Mouse (Mus musculus) CH12.LX (cell line): ENCODE measurements around the gene Hsd17b14. TPM values are rescaled to one million over a fixed set of nuclear protein-coding genes. Genes with fewer than 3 reads are reported as not detected.

ENCODE experiments used
- DNase-seq: peaks from one replicate; pipeline ENCODE4 v3.0.0-alpha.2; 2013; ENCODE audit errors: extremely low read depth
- H3K27ac ChIP-seq: 2 replicates; pipeline ENCODE4 v1.5.1; 2012; ENCODE audit warnings: low read depth, mild to moderate bottlenecking, control low read depth, moderate library complexity; ENCODE audit not compliant: insufficient read depth
- H3K27me3 ChIP-seq: replicated peaks from 2 replicates; pipeline ENCODE3; 2012; ENCODE audit warnings: inconsistent platforms
- H3K36me3 ChIP-seq, 2 experiments: replicated peaks in 1 of 2; 2 replicates each; pipeline versions ENCODE3 to v1.6.1; 2012; ENCODE audit warnings: inconsistent platforms in 1 of 2, low read length in 1 of 2, mild to moderate bottlenecking in 1 of 2, mixed read lengths in 1 of 2, moderate library complexity in 1 of 2; ENCODE audit not compliant: control insufficient read depth in 1 of 2, insufficient read depth in 1 of 2
- H3K4me1 ChIP-seq, 2 experiments: 2 replicates each; pipeline ENCODE4 v1.6.1; 2012; ENCODE audit warnings: inconsistent platforms in 1 of 2, moderate library complexity in 1 of 2; ENCODE audit not compliant: insufficient read depth in 2 of 2, control insufficient read depth in 1 of 2
- H3K4me2 ChIP-seq: 2 replicates; pipeline ENCODE4 v1.6.1; 2012; ENCODE audit warnings: low read depth, mild to moderate bottlenecking, control low read depth; ENCODE audit not compliant: poor library complexity, insufficient read depth, severe bottlenecking
- H3K4me3 ChIP-seq, 3 experiments: fragments of 150-350 bp in 1 of 3; sonication (generic) in 1 of 3; replicated peaks in 1 of 3; 2 replicates each; pipeline versions ENCODE3 to v1.5.1; 2011 to 2012; ENCODE audit warnings: low read depth in 2 of 3, low read length in 2 of 3, mild to moderate bottlenecking in 2 of 3, moderate library complexity in 2 of 3, control low read depth in 1 of 3, improper control_type of control experiment in 1 of 3, inconsistent platforms in 1 of 3, mixed read lengths in 1 of 3; ENCODE audit not compliant: poor library complexity in 1 of 3
- H3K79me2 ChIP-seq: replicated peaks from 2 replicates; pipeline ENCODE4 v1.6.1; 2012; ENCODE audit warnings: mild to moderate bottlenecking, moderate library complexity; ENCODE audit not compliant: control insufficient read depth, poor library complexity, insufficient read depth, severe bottlenecking; ENCODE audit errors: extremely low read depth
- H3K9ac ChIP-seq: 2 replicates; pipeline ENCODE4 v1.6.1; 2012; ENCODE audit warnings: low read depth, mild to moderate bottlenecking, control low read depth, moderate library complexity; ENCODE audit not compliant: insufficient read depth
- H3K9me3 ChIP-seq: replicated peaks from 2 replicates; pipeline ENCODE3; 2012; ENCODE audit warnings: low read length, inconsistent platforms, mixed read lengths
- BHLHE40 ChIP-seq: IDR thresholded peaks from 2 replicates; pipeline ENCODE4 v1.6.1; 2011; ENCODE audit warnings: mild to moderate bottlenecking, low read depth, low read length, improper control_type of control experiment
- CHD1 ChIP-seq: IDR thresholded peaks from 2 replicates; pipeline ENCODE4 v1.6.1; 2012; ENCODE audit warnings: low read depth, low read length, improper control_type of control experiment, inconsistent platforms
- CTCF ChIP-seq, 2 experiments: IDR thresholded peaks in 1 of 2; conservative IDR thresholded peaks in 1 of 2; 2 replicates each; pipeline ENCODE4 v1.5.1; 2011 to 2012; ENCODE audit warnings: low read depth in 2 of 2, low read length in 2 of 2, improper control_type of control experiment in 1 of 2, inconsistent platforms in 1 of 2, mild to moderate bottlenecking in 1 of 2, moderate library complexity in 1 of 2
- E2F4 ChIP-seq: IDR thresholded peaks from 2 replicates; pipeline ENCODE4 v1.6.1; 2011; ENCODE audit warnings: low read depth, low read length, improper control_type of control experiment; ENCODE audit not compliant: insufficient replicate concordance
- ELF1 ChIP-seq: IDR thresholded peaks from 2 replicates; pipeline ENCODE4 v1.6.1; 2014; ENCODE audit warnings: low read depth, mild to moderate bottlenecking, inconsistent platforms, low read length, improper control_type of control experiment
- EP300 ChIP-seq: IDR thresholded peaks from 2 replicates; pipeline ENCODE4 v1.6.1; 2011; ENCODE audit warnings: low read length, improper control_type of control experiment
- HCFC1 ChIP-seq: IDR thresholded peaks from 2 replicates; pipeline ENCODE4 v1.6.1; 2012; ENCODE audit warnings: low read depth, mild to moderate bottlenecking, inconsistent platforms, low read length, improper control_type of control experiment
- IRF4 ChIP-seq: IDR thresholded peaks from 2 replicates; pipeline ENCODE4 v1.6.1; 2014; ENCODE audit warnings: low read depth, mild to moderate bottlenecking, inconsistent platforms, low read length, improper control_type of control experiment
- JUN ChIP-seq: IDR thresholded peaks from 2 replicates; pipeline ENCODE4 v1.6.1; 2011; ENCODE audit warnings: low read depth, mild to moderate bottlenecking, low read length, improper control_type of control experiment, moderate library complexity; ENCODE audit not compliant: insufficient read depth
- JUND ChIP-seq: conservative IDR thresholded peaks from 2 replicates; pipeline ENCODE4 v1.6.1; 2011; ENCODE audit warnings: low read depth, low read length, improper control_type of control experiment
- KAT2A ChIP-seq: IDR thresholded peaks from 2 replicates; pipeline ENCODE4 v1.6.1; 2012; ENCODE audit warnings: low read length, improper control_type of control experiment, inconsistent platforms; ENCODE audit not compliant: insufficient replicate concordance
- MAFK ChIP-seq: IDR thresholded peaks from 2 replicates; pipeline ENCODE4 v1.6.1; 2011; ENCODE audit warnings: low read length, improper control_type of control experiment; ENCODE audit not compliant: insufficient replicate concordance
- MEF2A ChIP-seq: IDR thresholded peaks from 2 replicates; pipeline ENCODE4 v1.6.1; 2014; ENCODE audit warnings: low read depth, mild to moderate bottlenecking, inconsistent platforms, low read length, improper control_type of control experiment, borderline replicate concordance
- MXI1 ChIP-seq: IDR thresholded peaks from 2 replicates; pipeline ENCODE4 v1.6.1; 2011; ENCODE audit warnings: mild to moderate bottlenecking, low read depth, low read length, improper control_type of control experiment
- MYC ChIP-seq: IDR thresholded peaks from 2 replicates; pipeline ENCODE4 v1.6.1; 2011; ENCODE audit warnings: low read depth, mild to moderate bottlenecking, improper control_type of control experiment, low read length
- NELFE ChIP-seq: IDR thresholded peaks from 2 replicates; pipeline ENCODE4 v1.6.1; 2011; ENCODE audit warnings: low read depth, low read length, improper control_type of control experiment
- NRF1 ChIP-seq: IDR thresholded peaks from 2 replicates; pipeline ENCODE4 v1.6.1; 2014; ENCODE audit warnings: low read depth, mild to moderate bottlenecking, inconsistent platforms, low read length, improper control_type of control experiment, moderate library complexity
- PAX5 ChIP-seq: IDR thresholded peaks from 2 replicates; pipeline ENCODE4 v1.6.1; 2012; ENCODE audit warnings: low read length, inconsistent platforms, mixed read lengths
- POLR2A ChIP-seq: IDR thresholded peaks from 2 replicates; pipeline ENCODE4 v1.6.1; 2011; ENCODE audit warnings: low read depth, mild to moderate bottlenecking, improper control_type of control experiment, low read length
- POLR2AphosphoS2 ChIP-seq: IDR thresholded peaks from 2 replicates; pipeline ENCODE4 v1.6.1; 2011; ENCODE audit warnings: low read depth, low read length, improper control_type of control experiment
- RAD21 ChIP-seq: IDR thresholded peaks from 2 replicates; pipeline ENCODE4 v1.6.1; 2011; ENCODE audit warnings: low read depth, mild to moderate bottlenecking, low read length, improper control_type of control experiment, moderate library complexity
- RCOR1 ChIP-seq: conservative IDR thresholded peaks from 2 replicates; pipeline ENCODE4 v1.6.1; 2012; ENCODE audit warnings: low read depth, mild to moderate bottlenecking, inconsistent platforms, low read length, improper control_type of control experiment
- SIN3A ChIP-seq: IDR thresholded peaks from 2 replicates; pipeline ENCODE4 v1.6.1; 2012; ENCODE audit warnings: low read length, improper control_type of control experiment, inconsistent platforms
- SMC3 ChIP-seq: IDR thresholded peaks from 2 replicates; pipeline ENCODE4 v1.6.1; 2011; ENCODE audit warnings: low read depth, low read length, improper control_type of control experiment
- TBP ChIP-seq: conservative IDR thresholded peaks from 2 replicates; pipeline ENCODE4 v1.6.1; 2011; ENCODE audit warnings: low read depth, low read length, improper control_type of control experiment
- USF1 ChIP-seq: IDR thresholded peaks from 2 replicates; pipeline ENCODE4 v1.6.1; 2014; ENCODE audit warnings: low read depth, mild to moderate bottlenecking, inconsistent platforms, low read length, improper control_type of control experiment
- USF2 ChIP-seq: conservative IDR thresholded peaks from 2 replicates; pipeline ENCODE4 v1.6.1; 2011; ENCODE audit warnings: low read depth, low read length, improper control_type of control experiment
- ZC3H11A ChIP-seq: IDR thresholded peaks from 2 replicates; pipeline ENCODE4 v1.6.1; 2012; ENCODE audit warnings: low read depth, mild to moderate bottlenecking, inconsistent platforms, low read length, improper control_type of control experiment
- ZKSCAN1 ChIP-seq: IDR thresholded peaks from 2 replicates; pipeline ENCODE4 v1.6.1; 2012; ENCODE audit warnings: low read depth, inconsistent platforms, low read length, improper control_type of control experiment, borderline replicate concordance
- ZMIZ1 ChIP-seq: IDR thresholded peaks from 2 replicates; pipeline ENCODE4 v1.6.1; 2012; ENCODE audit warnings: low read depth, mild to moderate bottlenecking, inconsistent platforms, low read length, improper control_type of control experiment
- ZNF384 ChIP-seq: IDR thresholded peaks from 2 replicates; pipeline ENCODE4 v1.6.1; 2012; ENCODE audit warnings: low read depth, low read length, improper control_type of control experiment, inconsistent platforms
- dilution Hi-C: fragments of 300-500 bp; cut with MboI; formaldehyde crosslinking; loops from 2 replicates; pipeline ENCODE4 v1.14.3; 2020; ENCODE audit warnings: low sequenced_read_pairs; ENCODE audit not compliant: extremely low pct_unique_long_range_greater_than_20kb, extremely low pct_ligation_motif_present
- in situ Hi-C: fragments of 300-500 bp; cut with MboI; formaldehyde crosslinking; loops from 3 replicates; pipeline ENCODE4 v1.14.3; 2019; ENCODE audit warnings: low sequenced_read_pairs, low pct_ligation_motif_present, low pct_unique_long_range_greater_than_20kb, mixed read lengths
- polyA plus RNA-seq: library from polyadenylated mRNA; unstranded; fragments of >175 nt; gene quantifications from 2 replicates; pipeline ENCODE4 v1.2.1, GENCODE M21; 2012; ENCODE audit warnings: low read depth; ENCODE audit not compliant: insufficient read length
- total RNA-seq, 2 experiments: library from RNA; depleted of rRNA; stranded (reverse); fragments of 300-350 nt in 1 of 2; fragments of >200 nt in 1 of 2; gene quantifications; 2 replicates each; pipeline ENCODE4 v1.2.3; 2012 to 2014

Hsd17b14 gene
- total and polyA plus RNA-seq, 3 experiments, result 2.3 TPM; not detected in 2

DNA sequence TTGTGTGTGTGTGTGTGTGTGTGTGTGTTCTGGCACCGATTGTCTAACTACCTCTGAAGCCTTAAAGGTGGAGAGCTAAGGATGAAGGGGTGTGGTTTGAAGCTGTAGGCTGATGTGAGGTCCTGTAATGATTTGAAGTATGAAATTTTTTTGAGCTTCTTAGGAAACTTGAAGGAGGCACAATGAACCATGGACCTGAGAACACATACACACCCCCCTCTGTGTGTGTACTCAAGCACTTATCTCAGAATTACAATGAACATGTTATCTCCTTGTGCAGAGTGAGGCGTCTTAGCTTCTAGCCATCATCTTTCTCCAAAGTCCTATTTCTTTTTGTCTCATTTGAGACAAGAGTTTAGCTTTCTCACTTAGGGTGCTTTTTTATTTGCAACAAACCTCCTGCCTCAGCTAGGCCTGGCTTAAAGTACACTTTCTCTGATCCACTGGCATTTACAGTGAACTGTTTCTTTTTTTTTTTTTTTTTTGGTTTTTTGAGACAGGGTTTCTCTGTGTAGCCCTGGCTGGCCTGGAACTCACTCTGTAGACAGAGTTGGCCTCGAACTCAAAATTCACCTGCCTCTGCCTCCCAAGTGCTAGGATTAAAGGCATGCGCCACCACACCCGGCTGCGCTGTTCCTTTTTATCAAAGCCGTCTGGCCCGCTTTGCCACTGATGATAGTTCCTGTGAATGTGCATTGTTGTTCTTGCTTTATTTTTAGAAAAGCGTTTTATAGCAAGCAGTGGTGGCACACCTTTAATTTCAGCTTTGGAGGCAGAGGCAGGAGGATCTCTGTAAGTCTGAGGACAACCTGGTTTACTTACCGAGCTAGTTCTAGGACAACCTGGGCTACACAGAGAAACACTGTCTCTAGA is 14.1 kb downstream of the Hsd17b14 start:
- dilution Hi-C loops, result no loop called here
- TF ChIP-seq TBP (0 out of 2 replicates have a peak, but pooled peaks have one; percentile 24), HCFC1 (no peak)
- TF ChIP-seq, all 38 proteins: peak for 1
- peak overlapping the region in 1 of 3 experiments; percentile 22 for H3K4me3 ChIP-seq
- H3K4me2 ChIP-seq, result peak overlapping the region; percentile 74
- no peaks in the 10 kb centered on the region for H3K9me3 ChIP-seq
- no peak overlapping the region for H3K27ac ChIP-seq
- H3K36me3 ChIP-seq, result peaks cover 0 to 11% of the 10 kb centered on the region in 2 experiments
- in situ Hi-C loops, result no loop called here
- no peaks in the 10 kb centered on the region for H3K27me3 ChIP-seq
- H3K79me2 ChIP-seq, result no peaks in the 10 kb centered on the region
- DNase-seq, result no peak
- peaks cover 8 to 39% of the 10 kb centered on the region in 2 experiments for H3K4me1 ChIP-seq
- H3K9ac ChIP-seq, result no peak overlapping the region

DNA sequence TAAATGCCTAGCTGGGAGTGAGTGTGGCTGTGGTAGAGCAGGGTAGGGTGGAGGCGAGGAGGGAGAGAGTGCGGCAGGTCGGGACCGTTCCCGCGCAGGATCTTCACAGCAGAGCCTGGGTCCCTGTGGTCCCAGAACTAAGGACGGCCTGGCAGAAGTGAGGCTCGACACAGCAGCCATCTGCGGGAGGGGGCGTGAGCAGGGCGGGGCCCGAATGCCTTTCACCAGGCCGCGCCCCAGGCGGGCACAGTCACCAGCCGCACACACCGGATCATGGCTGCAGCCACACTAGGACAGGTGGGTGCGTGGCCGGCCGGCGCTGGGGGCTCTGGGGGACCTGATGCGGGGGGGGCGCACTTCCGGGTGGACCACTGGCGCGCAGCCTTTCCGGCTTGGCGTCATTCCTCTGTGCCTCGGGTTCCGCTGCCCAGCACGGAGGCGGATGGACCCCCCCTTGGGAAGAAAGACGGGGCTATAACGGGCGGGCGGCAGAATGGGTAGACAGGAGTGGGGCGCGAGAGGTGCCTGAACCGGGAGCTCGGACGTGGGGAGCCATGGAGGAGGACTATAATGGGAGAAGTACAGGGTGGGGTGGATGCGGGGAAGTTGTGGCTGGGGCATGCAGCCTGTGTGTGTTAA is 15.5 kb downstream of the Hsd17b14 start, which contains the start of gene Bcat2:
TSS of gene Bcat2 (plus strand) at position 51 of the 639 bp plus-strand sequence.
- H3K27ac ChIP-seq, result no peak within 1 kb of the TSS
- peaks cover 0 to 24% of the 10 kb centered on the region in 2 experiments for H3K36me3 ChIP-seq
- H3K9ac ChIP-seq, result peak within 1 kb of the TSS; percentile 77
- peak within 1 kb of the TSS; percentile 81 for H3K4me2 ChIP-seq
- no peaks in the 10 kb centered on the region for H3K27me3 ChIP-seq
- H3K9me3 ChIP-seq, result no peaks in the 10 kb centered on the region
- in situ Hi-C loops (no loop called here), dilution Hi-C loops (no loop called here)
- H3K79me2 ChIP-seq, result no peaks in the 10 kb centered on the region
- peak within 1 kb of the TSS; percentile 73 to 87 (median 81) for H3K4me3 ChIP-seq
- peaks cover 8 to 39% of the 10 kb centered on the region in 2 experiments for H3K4me1 ChIP-seq
- peak; percentile 74 for DNase-seq
- no peak for TF ChIP-seq USF2
- no peak for TF ChIP-seq JUND
- peak; percentile 39 for TF ChIP-seq NRF1
- no peak for TF ChIP-seq ZC3H11A
- no peak for TF ChIP-seq ZNF384
- no peak for TF ChIP-seq JUN
- no peak for TF ChIP-seq RCOR1
- TF ChIP-seq KAT2A, result no peak
- peak; percentile 65 for TF ChIP-seq POLR2A
- no peak for TF ChIP-seq MAFK
- no peak; the same call in 1 of the 2 replicates for TF ChIP-seq IRF4
- no peak for TF ChIP-seq SIN3A
- no peak for TF ChIP-seq POLR2AphosphoS2
- TF ChIP-seq RAD21, result no peak
- peak; percentile 64 for TF ChIP-seq ELF1
- TF ChIP-seq MYC, result no peak
- TF ChIP-seq MXI1, result peak; percentile 64
- no peak for TF ChIP-seq NELFE
- TF ChIP-seq SMC3, result no peak
- TF ChIP-seq USF1, result no peak
- TF ChIP-seq BHLHE40, result 0 out of 2 replicates have a peak, but pooled peaks have one; percentile 5
- TF ChIP-seq E2F4, result no peak
- no peak for TF ChIP-seq PAX5
- no peak for TF ChIP-seq ZKSCAN1
- 0 out of 2 replicates have a peak, but pooled peaks have one; percentile 26 for TF ChIP-seq ZMIZ1
- no peak for TF ChIP-seq EP300
- no peak for TF ChIP-seq CHD1
- TF ChIP-seq HCFC1, result peak; percentile 73
- TF ChIP-seq MEF2A, result 0 out of 2 replicates have a peak, but pooled peaks have one; percentile 18
- no peak for TF ChIP-seq CTCF (conservative IDR thresholded peaks at IDR 0.05 in 1 of 2, IDR thresholded peaks at IDR 0.05 in 1 of 2; ENCODE audit: low read depth in 2 of 2, low read length in 2 of 2)
